Mouse (Mus musculus) neural tube, embryonic 11.5 days (tissue): ENCODE results near the gene Slamf8. TPM values are rescaled to one million over a fixed set of nuclear protein-coding genes. Genes with fewer than 3 reads are reported as not detected.

Source experiments
- ATAC-seq: fragments of 200-750 bp; cut with Nextera tagmentation; 2 replicates; pipeline ENCODE4 v1.8.0; 2017; ENCODE audit warnings: moderate number of reproducible peaks, mild to moderate bottlenecking, moderate TSS enrichment, moderate library complexity; ENCODE audit not compliant: insufficient read depth, low FRiP score, low TSS enrichment
- DNase-seq: peaks from one replicate; pipeline ENCODE4 v3.0.0-alpha.2; 2015; ENCODE audit warnings: low spot score
- H3K27ac ChIP-seq: fragments of 300-500 bp; sonication (generic); 2 replicates; pipeline ENCODE4 v1.5.1; 2014; ENCODE audit warnings: low read depth, mild to moderate bottlenecking, low read length
- H3K27me3 ChIP-seq: fragments of 300-500 bp; sonication (generic); 2 replicates; pipeline ENCODE4 v1.6.1; 2014; ENCODE audit warnings: mild to moderate bottlenecking, low read length, mixed read lengths; ENCODE audit not compliant: control insufficient read depth, insufficient read depth
- H3K36me3 ChIP-seq: fragments of 300-500 bp; sonication (generic); 2 replicates; pipeline ENCODE4 v1.6.1; 2014; ENCODE audit warnings: mild to moderate bottlenecking, low read length, moderate library complexity, mixed read lengths; ENCODE audit not compliant: control insufficient read depth, insufficient read depth
- H3K4me1 ChIP-seq: fragments of 300-500 bp; sonication (generic); 2 replicates; pipeline ENCODE4 v1.6.1; 2014; ENCODE audit warnings: low read length, mixed read lengths; ENCODE audit not compliant: control insufficient read depth, insufficient read depth
- H3K4me2 ChIP-seq: fragments of 300-500 bp; sonication (generic); 2 replicates; pipeline ENCODE4 v1.6.1; 2014; ENCODE audit warnings: low read depth, mild to moderate bottlenecking, moderate library complexity
- H3K4me3 ChIP-seq: fragments of 300-500 bp; sonication (generic); 2 replicates; pipeline ENCODE4 v1.5.1; 2014; ENCODE audit warnings: low read depth, low read length
- H3K9ac ChIP-seq: fragments of 300-500 bp; sonication (generic); 2 replicates; pipeline ENCODE4 v1.6.1; 2014; ENCODE audit warnings: mild to moderate bottlenecking, low read length
- H3K9me3 ChIP-seq: fragments of 300-500 bp; sonication (generic); 2 replicates; pipeline ENCODE4 v1.6.1; 2016; ENCODE audit warnings: low read length; ENCODE audit not compliant: control insufficient read depth
- WGBS: fragments of 180-500 bp; shearing (Covaris S2); extraction: QIAGEN DNeasy Blood & Tissue Kit; methylation state at CpG from one replicate; pipeline ENCODE4 v1.1.7; 2014; 5-methylcytosine and 5-hydroxymethylcytosine counted together
- polyA plus RNA-seq: library from polyadenylated mRNA; unstranded; fragments of >200 nt; fragmentation: Nextera tagmentation; extraction: Ambion mirVana; gene quantifications from 2 replicates; pipeline ENCODE4 v1.2.1, GENCODE M21; 2014

Slamf8 gene
- not detected in 2 replicates for polyA plus RNA-seq

DNA sequence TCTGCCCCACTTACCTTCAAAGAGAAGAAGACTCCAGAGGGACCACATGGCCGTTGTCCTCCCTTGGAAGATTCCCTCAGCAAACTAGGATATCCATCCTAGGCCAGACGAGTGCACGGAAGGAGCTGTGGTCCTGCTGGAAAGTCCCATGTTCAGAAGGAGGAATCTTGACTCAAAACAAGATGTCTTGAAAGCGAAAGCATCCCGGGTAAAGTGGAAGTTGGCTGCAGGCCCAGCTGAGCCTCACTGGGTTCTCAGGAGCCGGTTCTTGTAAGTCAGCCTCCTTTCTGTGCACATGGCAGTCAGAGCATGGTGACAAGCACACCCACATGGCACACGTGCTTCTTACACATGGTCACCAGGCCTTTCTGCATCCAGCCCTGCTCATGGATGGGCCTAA, at the start of gene Slamf8:
TSS of gene Slamf8 (minus strand) at position 184 of the 400 bp plus-strand sequence.
- Histone ChIP-seq H3K4me1 (peaks cover 8% of the 10 kb centered on the region), H3K27me3 (peaks cover 4% of the 10 kb centered on the region; the same call in 1 of the 2 replicates), H3K9ac (no peak within 1 kb of the TSS), H3K4me3 (no peak within 1 kb of the TSS), H3K9me3 (no peaks in the 10 kb centered on the region), H3K36me3 (no peaks in the 10 kb centered on the region), H3K4me2 (no peak within 1 kb of the TSS), H3K27ac (no peak within 1 kb of the TSS)
- no peak for DNase-seq
- 84% methylated on average over 7 of the region's 7 CpGs for WGBS
- no peak for ATAC-seq

DNA sequence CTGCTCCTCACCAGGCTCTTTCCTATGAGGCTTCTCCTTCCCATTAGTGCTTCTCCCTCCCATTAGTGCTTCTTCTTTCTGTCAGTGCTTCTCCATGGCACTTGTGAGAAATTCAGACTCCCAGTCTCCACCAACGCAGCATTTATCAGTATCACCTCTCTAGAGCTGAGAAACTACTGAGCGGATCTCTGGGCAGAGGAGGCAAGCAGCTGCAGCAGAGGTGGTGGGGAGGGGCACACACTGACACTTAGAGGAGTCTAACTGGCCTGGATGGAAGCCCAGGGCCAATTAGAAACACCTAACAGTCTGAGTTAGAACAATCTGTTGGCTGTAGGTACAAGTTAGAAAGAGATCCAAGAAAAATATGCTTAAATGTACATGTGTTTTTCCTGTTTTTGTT, 48.4 kb upstream of the Slamf8 start:
- no peak for ATAC-seq
- no peaks in the 10 kb centered on the region for H3K36me3 ChIP-seq
- WGBS, result 51% methylated on average over 2 of the region's 2 CpGs
- no peak overlapping the region for H3K9ac ChIP-seq
- H3K4me3 ChIP-seq, result no peak overlapping the region
- DNase-seq, result no peak
- no peak overlapping the region for H3K4me2 ChIP-seq
- no peaks in the 10 kb centered on the region for H3K9me3 ChIP-seq
- H3K4me1 ChIP-seq, result no peaks in the 10 kb centered on the region; the same call in 1 of the 2 replicates
- no peak overlapping the region for H3K27ac ChIP-seq
- no peaks in the 10 kb centered on the region for H3K27me3 ChIP-seq

DNA sequence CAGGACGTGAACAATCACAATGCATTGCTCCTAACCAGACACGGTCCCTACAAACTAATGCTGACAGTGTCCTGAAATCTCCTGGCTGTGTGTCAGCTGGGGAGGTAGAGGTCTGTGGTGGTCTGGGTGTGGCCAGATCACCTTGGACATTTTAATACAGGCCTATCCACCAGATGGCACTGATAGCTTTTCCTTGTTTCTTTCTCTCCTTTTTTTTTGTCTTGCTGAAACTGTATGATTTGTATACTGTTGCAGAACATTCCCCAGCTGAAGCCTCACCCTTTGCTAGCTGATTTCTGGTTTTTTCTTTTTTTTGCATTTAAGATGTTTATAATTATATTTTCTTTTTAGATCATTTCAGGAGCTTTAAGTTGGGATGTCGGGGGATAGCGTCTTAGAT, 47.4 kb upstream of the Slamf8 start:
- WGBS, result 72% methylated on average over 4 of the region's 4 CpGs
- no peak for ATAC-seq
- H3K27me3 ChIP-seq, result no peaks in the 10 kb centered on the region

DNA sequence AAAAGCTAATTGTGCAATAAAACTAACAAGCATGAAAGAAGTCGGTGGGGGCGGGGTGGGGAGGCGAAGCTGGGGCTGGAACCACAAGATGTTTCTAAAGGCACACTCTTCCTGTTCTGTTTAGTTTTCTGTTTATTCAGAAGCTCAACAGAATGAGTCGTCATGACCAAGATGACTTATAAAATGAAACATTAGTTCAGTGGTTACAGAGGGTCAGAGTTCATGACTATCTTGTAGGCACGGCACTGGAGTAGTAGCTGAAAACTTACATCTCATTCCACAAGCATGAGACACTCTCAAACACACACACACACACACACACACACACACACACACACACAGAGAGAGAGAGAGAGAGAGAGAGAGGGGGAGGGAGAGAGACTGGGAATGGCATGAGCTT, 45.9 kb upstream of the Slamf8 start:
- H3K27me3 ChIP-seq, result no peaks in the 10 kb centered on the region
- DNase-seq, result no peak
- H3K9ac ChIP-seq, result no peak overlapping the region
- no peak overlapping the region for H3K4me3 ChIP-seq
- H3K4me1 ChIP-seq, result peaks cover 3% of the 10 kb centered on the region; the same call in 1 of the 2 replicates
- no peak for ATAC-seq
- no peak overlapping the region for H3K27ac ChIP-seq
- no peaks in the 10 kb centered on the region for H3K9me3 ChIP-seq
- H3K4me2 ChIP-seq, result no peak overlapping the region
- 87% methylated on average over 5 of the region's 5 CpGs for WGBS
- H3K36me3 ChIP-seq, result no peaks in the 10 kb centered on the region

More for the DNA sequence above, 47.4 kb upstream of the Slamf8 start:
- Histone ChIP-seq H3K36me3 (no peaks in the 10 kb centered on the region), H3K9ac (no peak overlapping the region), H3K9me3 (no peaks in the 10 kb centered on the region), H3K4me1 (no peaks in the 10 kb centered on the region; the same call in 1 of the 2 replicates), H3K27ac (no peak overlapping the region), H3K4me3 (no peak overlapping the region), H3K4me2 (no peak overlapping the region)
- DNase-seq, result no peak

DNA sequence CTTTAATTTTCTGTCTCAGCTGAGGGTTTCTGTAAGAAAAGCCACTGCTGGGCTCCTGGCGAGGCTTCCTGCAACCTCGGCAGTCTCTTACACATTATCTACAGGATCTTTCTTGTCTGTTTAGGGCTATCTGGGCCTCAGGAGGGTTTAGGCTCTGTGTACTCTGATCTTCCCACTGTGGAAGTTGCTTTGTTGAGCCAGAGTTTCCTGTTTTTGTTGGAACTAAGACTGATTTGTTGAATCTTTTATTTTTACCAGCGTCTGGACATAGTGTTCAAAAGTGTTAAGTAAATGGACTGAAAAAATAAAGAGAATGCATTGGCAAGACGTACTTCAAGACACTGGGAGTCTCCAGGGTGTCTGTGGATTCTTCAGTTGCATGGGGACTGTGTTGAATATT, 44.9 kb upstream of the Slamf8 start:
- Histone ChIP-seq H3K27me3 (no peaks in the 10 kb centered on the region), H3K9ac (no peak overlapping the region), H3K27ac (no peak overlapping the region), H3K4me2 (no peak overlapping the region), H3K4me1 (peaks cover 3% of the 10 kb centered on the region; the same call in 1 of the 2 replicates), H3K9me3 (no peaks in the 10 kb centered on the region), H3K4me3 (no peak overlapping the region), H3K36me3 (no peaks in the 10 kb centered on the region)
- DNase-seq, result no peak
- WGBS, result 52% methylated on average over 4 of the region's 4 CpGs
- ATAC-seq, result no peak

DNA sequence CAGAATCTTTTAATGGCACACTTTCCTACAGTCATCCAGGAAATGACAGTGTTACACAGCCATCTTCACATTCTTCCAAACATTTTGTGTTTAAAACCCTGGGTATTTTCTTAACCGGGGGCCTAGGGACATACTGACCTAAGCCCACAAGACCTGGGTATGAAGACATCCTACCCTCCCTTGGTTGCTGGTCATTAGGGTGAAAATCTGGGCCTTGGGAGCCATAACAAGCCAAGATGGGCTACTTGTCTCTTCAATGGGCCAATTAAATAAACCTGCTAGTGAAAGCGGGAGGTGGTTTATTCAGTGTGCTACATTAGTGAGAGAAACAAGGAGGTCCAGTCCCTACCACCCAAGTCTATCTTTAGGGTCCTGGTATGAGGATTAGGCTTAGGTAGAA, 43.8 kb upstream of the Slamf8 start:
- H3K9me3 ChIP-seq, result no peaks in the 10 kb centered on the region
- ATAC-seq (no peak), DNase-seq (no peak)
- no peak overlapping the region for H3K9ac ChIP-seq
- no peak overlapping the region for H3K4me2 ChIP-seq
- H3K27ac ChIP-seq, result no peak overlapping the region
- H3K27me3 ChIP-seq, result no peaks in the 10 kb centered on the region
- 82% methylated on average over 2 of the region's 2 CpGs for WGBS
- peaks cover 3% of the 10 kb centered on the region; the same call in 1 of the 2 replicates for H3K4me1 ChIP-seq
- H3K36me3 ChIP-seq, result no peaks in the 10 kb centered on the region
- H3K4me3 ChIP-seq, result no peak overlapping the region

DNA sequence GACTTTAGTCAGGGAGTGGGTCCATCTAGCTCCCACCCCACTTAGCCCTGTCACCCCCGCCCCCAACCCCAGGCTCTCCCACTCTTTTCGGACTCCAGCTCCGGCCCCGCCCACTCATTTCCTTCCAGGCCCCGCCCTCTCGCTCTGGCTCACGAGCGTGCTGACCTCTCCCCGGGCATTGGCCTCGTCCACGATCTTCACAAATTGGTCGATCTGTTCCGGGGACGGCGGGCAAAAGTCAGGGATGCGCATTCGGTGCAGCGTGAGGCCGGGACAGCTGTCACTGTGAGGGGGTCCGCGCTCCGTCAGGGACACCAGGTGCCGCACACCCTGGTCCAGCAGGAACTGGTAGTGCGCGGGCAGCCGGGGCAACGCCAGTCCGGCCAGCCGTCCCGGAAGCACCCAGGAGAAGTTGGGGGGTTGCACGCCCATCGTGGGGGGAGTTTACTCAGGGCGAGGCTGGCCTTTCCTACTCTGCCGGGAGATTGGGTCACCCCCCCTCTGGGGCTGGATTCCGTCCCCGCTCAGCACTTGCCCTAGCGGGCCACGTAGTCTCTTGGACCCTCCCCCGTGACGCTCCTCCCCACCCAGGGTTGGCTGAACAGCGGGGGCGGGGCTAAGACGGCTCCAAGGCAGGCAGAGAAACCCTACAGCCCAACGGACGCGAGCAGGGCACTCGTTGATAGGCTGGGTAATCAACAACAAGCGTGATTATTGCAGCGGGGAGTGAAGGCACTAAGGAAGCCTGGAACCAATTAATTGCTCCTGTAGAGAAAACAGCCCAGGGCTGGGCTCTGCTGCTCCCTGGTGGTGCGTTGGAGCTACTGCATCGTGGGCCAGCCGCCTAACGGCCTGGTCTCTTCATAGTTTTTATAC, 42.3 kb upstream of the Slamf8 start, which contains the start of gene Dusp23:
TSS of gene Dusp23 (minus strand) at position 512 of the 876 bp plus-strand sequence.
- no peaks in the 10 kb centered on the region for H3K9me3 ChIP-seq
- WGBS, result under 1% methylated on average over 52 of the region's 53 CpGs
- H3K36me3 ChIP-seq, result no peaks in the 10 kb centered on the region
- H3K4me2 ChIP-seq, result peak within 1 kb of the TSS; percentile 62
- peak within 1 kb of the TSS; percentile 61 for H3K9ac ChIP-seq
- H3K4me1 ChIP-seq, result peaks cover 3% of the 10 kb centered on the region; the same call in 1 of the 2 replicates
- ATAC-seq (peak; percentile 98), DNase-seq (peak; percentile 96)
- peak within 1 kb of the TSS; percentile 69 for H3K4me3 ChIP-seq
- peak within 1 kb of the TSS; percentile 61; the same call in 1 of the 2 replicates for H3K27ac ChIP-seq
- no peaks in the 10 kb centered on the region for H3K27me3 ChIP-seq

DNA sequence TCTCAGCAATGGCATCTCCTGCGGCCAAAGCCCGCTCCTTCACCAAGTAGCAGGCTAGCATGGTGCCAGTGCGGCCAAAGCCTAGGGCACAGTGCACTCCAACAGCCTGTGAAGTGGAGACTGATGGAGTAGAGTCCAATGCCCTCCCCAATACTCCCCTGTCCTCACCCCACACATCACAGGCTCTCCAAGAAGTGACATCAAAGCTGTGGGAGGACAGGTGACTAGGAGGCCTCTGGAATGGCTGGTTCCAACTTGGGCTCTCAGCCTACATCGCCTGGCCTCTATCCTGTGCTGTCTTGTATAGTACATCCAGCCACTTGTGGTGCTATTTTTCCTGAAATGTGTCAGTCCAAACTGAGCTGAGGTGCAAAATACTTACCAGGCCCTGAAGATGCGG, 41.4 kb upstream of the Slamf8 start:
- Histone ChIP-seq H3K4me3 (no peak overlapping the region), H3K27ac (no peak overlapping the region), H3K4me1 (peaks cover 3% of the 10 kb centered on the region; the same call in 1 of the 2 replicates), H3K9ac (no peak overlapping the region), H3K27me3 (no peaks in the 10 kb centered on the region), H3K9me3 (no peaks in the 10 kb centered on the region), H3K4me2 (no peak overlapping the region), H3K36me3 (no peaks in the 10 kb centered on the region)
- 91% methylated on average over 5 of the region's 5 CpGs for WGBS
- DNase-seq, result no peak
- no peak for ATAC-seq

DNA sequence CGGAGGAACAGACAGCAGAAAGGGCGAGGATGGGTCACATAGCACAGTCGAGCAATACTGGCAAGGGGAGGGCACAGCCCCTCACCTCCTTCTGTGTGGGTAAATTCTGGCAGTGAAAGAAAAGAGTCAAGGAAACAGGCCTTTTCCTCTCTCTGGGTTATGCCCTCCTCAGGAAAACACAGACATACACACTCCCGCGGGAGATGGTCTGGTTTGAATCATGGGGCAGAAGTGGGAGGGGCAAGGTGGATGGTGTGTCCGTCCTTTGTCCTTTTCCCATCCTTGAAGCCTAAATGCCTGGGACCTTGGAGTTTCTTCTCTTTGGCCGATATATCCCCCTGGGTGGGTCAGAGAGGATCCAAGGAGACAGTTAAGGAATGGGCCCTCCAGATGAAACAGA, 39.5 kb upstream of the Slamf8 start:
- Histone ChIP-seq H3K4me3 (no peak overlapping the region), H3K9me3 (0 out of 2 replicates have a peak, but pooled peaks cover 3% of the 10 kb centered on the region), H3K4me2 (no peak overlapping the region), H3K4me1 (peaks cover 3% of the 10 kb centered on the region; the same call in 1 of the 2 replicates), H3K36me3 (no peaks in the 10 kb centered on the region), H3K27me3 (no peaks in the 10 kb centered on the region), H3K27ac (no peak overlapping the region), H3K9ac (no peak overlapping the region)
- no peak for ATAC-seq
- DNase-seq, result no peak
- WGBS, result 72% methylated on average over 7 of the region's 7 CpGs
